Mouse (Mus musculus): ENCODE results near the gene Cacna2d2. TPM values are rescaled to one million over a fixed set of nuclear protein-coding genes. Genes with fewer than 3 reads are reported as not detected.

The Cacna2d2 gene
- polyA plus RNA-seq, 1 experiment from 2014 or later = not detected

- TF ChIP-seq CTCF (IDR thresholded peaks at IDR 0.05; ENCODE audit: low read depth) = no peak
- no peak overlapping the region for H3K4me2 ChIP-seq
- WGBS = 64% methylated on average over 4 of the region's 4 CpGs
- H3K9ac ChIP-seq = no peak overlapping the region
- H3K27me3 ChIP-seq (ENCODE audit: insufficient read depth, low read length) = no peaks in the 10 kb centered on the region
- no peaks in the 10 kb centered on the region for H3K9me3 ChIP-seq (ENCODE audit: low read depth, low read length)
- no peak overlapping the region for H3K4me3 ChIP-seq (ENCODE audit: low read depth, low read length)
- no peaks in the 10 kb centered on the region for H3K36me3 ChIP-seq (ENCODE audit: insufficient read depth)
- no peak overlapping the region for H3K27ac ChIP-seq (ENCODE audit: low read depth)
- 0 out of 2 replicates have a peak, but pooled peaks cover 3% of the 10 kb centered on the region for H3K4me1 ChIP-seq (ENCODE audit: insufficient read depth)
- DNase-seq (no peak), ATAC-seq (ENCODE audit: insufficient read depth) (no peak)
Observed at GRCm38 (mm10) chr9:107442891-107443290, 43.5 kb downstream of the Cacna2d2 start.

GRCm38 (mm10) chr9:107443324-107443723, 43.9 kb downstream of the Cacna2d2 start:
- 52% methylated on average over 12 of the region's 12 CpGs for WGBS
- Histone ChIP-seq H3K4me2 (no peak overlapping the region), H3K4me1 (ENCODE audit: insufficient read depth) (0 out of 2 replicates have a peak, but pooled peaks cover 3% of the 10 kb centered on the region), H3K9me3 (ENCODE audit: low read depth, low read length) (no peaks in the 10 kb centered on the region), H3K4me3 (ENCODE audit: low read depth, low read length) (no peak overlapping the region), H3K27me3 (ENCODE audit: insufficient read depth, low read length) (no peaks in the 10 kb centered on the region), H3K27ac (ENCODE audit: low read depth) (no peak overlapping the region), H3K9ac (no peak overlapping the region), H3K36me3 (ENCODE audit: insufficient read depth) (no peaks in the 10 kb centered on the region)
- DNase-seq (no peak), ATAC-seq (ENCODE audit: insufficient read depth) (no peak)
- TF ChIP-seq CTCF (IDR thresholded peaks at IDR 0.05; ENCODE audit: low read depth) = no peak

- 31% methylated on average over 5 of the region's 6 CpGs for WGBS
- Histone ChIP-seq H3K27me3 (ENCODE audit: insufficient read depth, low read length) (no peaks in the 10 kb centered on the region), H3K4me2 (no peak overlapping the region), H3K9me3 (ENCODE audit: low read depth, low read length) (no peaks in the 10 kb centered on the region), H3K4me1 (ENCODE audit: insufficient read depth) (0 out of 2 replicates have a peak, but pooled peaks cover 3% of the 10 kb centered on the region), H3K9ac (no peak overlapping the region), H3K4me3 (ENCODE audit: low read depth, low read length) (no peak overlapping the region), H3K36me3 (ENCODE audit: insufficient read depth) (no peaks in the 10 kb centered on the region), H3K27ac (ENCODE audit: low read depth) (no peak overlapping the region)
- no peak for ATAC-seq (ENCODE audit: insufficient read depth)
- no peak for DNase-seq
- TF ChIP-seq CTCF (IDR thresholded peaks at IDR 0.05; ENCODE audit: low read depth) = no peak
Observed at GRCm38 (mm10) chr9:107445011-107445471, 45.6 kb downstream of the Cacna2d2 start.

- Histone ChIP-seq H3K9ac (no peak overlapping the region), H3K27me3 (ENCODE audit: insufficient read depth, low read length) (no peaks in the 10 kb centered on the region), H3K4me3 (ENCODE audit: low read depth, low read length) (no peak overlapping the region), H3K9me3 (ENCODE audit: low read depth, low read length) (no peaks in the 10 kb centered on the region), H3K4me1 (ENCODE audit: insufficient read depth) (peaks cover 11% of the 10 kb centered on the region; the same call in 1 of the 2 replicates), H3K4me2 (peak overlapping the region; percentile 12; the same call in 1 of the 2 replicates), H3K36me3 (ENCODE audit: insufficient read depth) (no peaks in the 10 kb centered on the region), H3K27ac (ENCODE audit: low read depth) (0 out of 2 replicates have a peak overlapping the region, but pooled peaks have one; percentile 43)
- ATAC-seq (ENCODE audit: insufficient read depth) = no peak; the same call in 1 of the 2 replicates
- WGBS = 32% methylated on average over 22 of the region's 22 CpGs
- TF ChIP-seq CTCF (IDR thresholded peaks at IDR 0.05; ENCODE audit: low read depth) = no peak
- peak; percentile 51 for DNase-seq
Observed at GRCm38 (mm10) chr9:107448805-107449517, 49.5 kb downstream of the Cacna2d2 start.

GRCm38 (mm10) chr9:107451400-107451799, 52.0 kb downstream of the Cacna2d2 start:
- TF ChIP-seq CTCF (IDR thresholded peaks at IDR 0.05; ENCODE audit: low read depth) = peak; percentile 28; the same call in 1 of the 2 replicates
- no peak overlapping the region for H3K4me2 ChIP-seq
- ATAC-seq (ENCODE audit: insufficient read depth) (no peak), DNase-seq (no peak)
- H3K4me3 ChIP-seq (ENCODE audit: low read depth, low read length) = no peak overlapping the region
- 61% methylated on average over 8 of the region's 8 CpGs for WGBS
- no peak overlapping the region for H3K27ac ChIP-seq (ENCODE audit: low read depth)
- H3K9ac ChIP-seq = no peak overlapping the region
- no peaks in the 10 kb centered on the region for H3K9me3 ChIP-seq (ENCODE audit: low read depth, low read length)
- no peaks in the 10 kb centered on the region for H3K27me3 ChIP-seq (ENCODE audit: insufficient read depth, low read length)
- peaks cover 8% of the 10 kb centered on the region; the same call in 1 of the 2 replicates for H3K4me1 ChIP-seq (ENCODE audit: insufficient read depth)
- no peaks in the 10 kb centered on the region for H3K36me3 ChIP-seq (ENCODE audit: insufficient read depth)

- no peaks in the 10 kb centered on the region for H3K9me3 ChIP-seq (ENCODE audit: low read depth, low read length)
- WGBS = 33% methylated on average over 11 of the region's 11 CpGs
- no peak for ATAC-seq (ENCODE audit: insufficient read depth)
Observed at GRCm38 (mm10) chr9:107451891-107452521, 52.6 kb downstream of the Cacna2d2 start.

GRCm38 (mm10) chr9:107452552-107452951, 53.1 kb downstream of the Cacna2d2 start:
- H3K36me3 ChIP-seq (ENCODE audit: insufficient read depth) = no peaks in the 10 kb centered on the region
- WGBS = 18% methylated on average over 4 of the region's 4 CpGs
- DNase-seq (peak; percentile 54), ATAC-seq (ENCODE audit: insufficient read depth) (peak; percentile 11; the same call in 1 of the 2 replicates)
- H3K27ac ChIP-seq (ENCODE audit: low read depth) = no peak overlapping the region
- H3K4me1 ChIP-seq (ENCODE audit: insufficient read depth) = peaks cover 8% of the 10 kb centered on the region; the same call in 1 of the 2 replicates
- no peaks in the 10 kb centered on the region for H3K9me3 ChIP-seq (ENCODE audit: low read depth, low read length)
- H3K4me2 ChIP-seq = no peak overlapping the region
- H3K4me3 ChIP-seq (ENCODE audit: low read depth, low read length) = no peak overlapping the region
- no peaks in the 10 kb centered on the region for H3K27me3 ChIP-seq (ENCODE audit: insufficient read depth, low read length)
- peak; percentile 80 for TF ChIP-seq CTCF (IDR thresholded peaks at IDR 0.05; ENCODE audit: low read depth)
- H3K9ac ChIP-seq = no peak overlapping the region

More at GRCm38 (mm10) chr9:107451891-107452521, 52.6 kb downstream of the Cacna2d2 start:
- Histone ChIP-seq H3K27ac (ENCODE audit: low read depth) (no peak overlapping the region), H3K27me3 (ENCODE audit: insufficient read depth, low read length) (no peaks in the 10 kb centered on the region), H3K4me3 (ENCODE audit: low read depth, low read length) (no peak overlapping the region), H3K36me3 (ENCODE audit: insufficient read depth) (no peaks in the 10 kb centered on the region), H3K4me1 (ENCODE audit: insufficient read depth) (peaks cover 8% of the 10 kb centered on the region; the same call in 1 of the 2 replicates), H3K4me2 (no peak overlapping the region), H3K9ac (no peak overlapping the region)
- TF ChIP-seq CTCF (IDR thresholded peaks at IDR 0.05; ENCODE audit: low read depth) = no peak
- no peak for DNase-seq
